ENCODE assay signal across 19 mouse cellular contexts in genomic region chr7:127425291-127425690, GRCm38 (mm10).
"Had no signal": no experiment of that assay in that cellular context is flagged by ENCODE, and none has a peak within 500 bp of the region (broad histone marks: within the 10 kb centered on the region; RNA-seq: fewer than 3 reads in every experiment).

No protein-coding gene starts in this region.

- H3K36me3 ChIP-seq: hindbrain, embryonic 15.5 days; limb, embryonic 12.5 days; limb, embryonic 15.5 days; midbrain, embryonic 12.5 days; midbrain, embryonic 15.5 days; neural tube, embryonic 12.5 days; neural tube, embryonic 15.5 days had no signal

- H3K9ac ChIP-seq: hindbrain, embryonic 15.5 days; limb, embryonic 12.5 days; limb, embryonic 15.5 days; liver, embryonic 14.5 days; liver, postnatal 0 days; lung, embryonic 14.5 days; midbrain, embryonic 12.5 days; midbrain, embryonic 15.5 days; neural tube, embryonic 12.5 days; neural tube, embryonic 15.5 days had no signal

- DNase-seq: layer of hippocampus, postnatal 36 days; left cerebral cortex, postnatal 4 days; liver, postnatal 0 days; lung, embryonic 14.5 days; retina, postnatal 1 day; right cerebral cortex, postnatal 25 days; thymus, postnatal 25 days had no signal

- H3K9me3 ChIP-seq: hindbrain, embryonic 15.5 days; limb, embryonic 12.5 days; limb, embryonic 15.5 days; midbrain, embryonic 12.5 days; midbrain, embryonic 15.5 days; neural tube, embryonic 12.5 days; neural tube, embryonic 15.5 days had no signal

- H3K4me2 ChIP-seq: hindbrain, embryonic 15.5 days; limb, embryonic 12.5 days; limb, embryonic 15.5 days; liver, embryonic 11.5 days; lung, embryonic 14.5 days; midbrain, embryonic 12.5 days; midbrain, embryonic 15.5 days; neural tube, embryonic 12.5 days; neural tube, embryonic 15.5 days had no signal

- H3K4me3 ChIP-seq: hindbrain, embryonic 15.5 days; left cerebral cortex, adult 2 months; limb, embryonic 12.5 days; limb, embryonic 15.5 days; midbrain, embryonic 12.5 days; midbrain, embryonic 15.5 days; neural tube, embryonic 12.5 days; neural tube, embryonic 15.5 days had no signal

- H3K27ac ChIP-seq: hindbrain, embryonic 15.5 days; left cerebral cortex, adult 2 months; limb, embryonic 12.5 days; limb, embryonic 15.5 days; liver, embryonic 14.5 days; macrophage; midbrain, embryonic 12.5 days; midbrain, embryonic 15.5 days; neural tube, embryonic 12.5 days; neural tube, embryonic 15.5 days had no signal

- ATAC-seq: liver, postnatal 0 days; lung, postnatal 0 days; midbrain, embryonic 15.5 days had no signal
